Mouse (Mus musculus): ENCODE data around the gene Def8.

Gene Def8

DNA sequence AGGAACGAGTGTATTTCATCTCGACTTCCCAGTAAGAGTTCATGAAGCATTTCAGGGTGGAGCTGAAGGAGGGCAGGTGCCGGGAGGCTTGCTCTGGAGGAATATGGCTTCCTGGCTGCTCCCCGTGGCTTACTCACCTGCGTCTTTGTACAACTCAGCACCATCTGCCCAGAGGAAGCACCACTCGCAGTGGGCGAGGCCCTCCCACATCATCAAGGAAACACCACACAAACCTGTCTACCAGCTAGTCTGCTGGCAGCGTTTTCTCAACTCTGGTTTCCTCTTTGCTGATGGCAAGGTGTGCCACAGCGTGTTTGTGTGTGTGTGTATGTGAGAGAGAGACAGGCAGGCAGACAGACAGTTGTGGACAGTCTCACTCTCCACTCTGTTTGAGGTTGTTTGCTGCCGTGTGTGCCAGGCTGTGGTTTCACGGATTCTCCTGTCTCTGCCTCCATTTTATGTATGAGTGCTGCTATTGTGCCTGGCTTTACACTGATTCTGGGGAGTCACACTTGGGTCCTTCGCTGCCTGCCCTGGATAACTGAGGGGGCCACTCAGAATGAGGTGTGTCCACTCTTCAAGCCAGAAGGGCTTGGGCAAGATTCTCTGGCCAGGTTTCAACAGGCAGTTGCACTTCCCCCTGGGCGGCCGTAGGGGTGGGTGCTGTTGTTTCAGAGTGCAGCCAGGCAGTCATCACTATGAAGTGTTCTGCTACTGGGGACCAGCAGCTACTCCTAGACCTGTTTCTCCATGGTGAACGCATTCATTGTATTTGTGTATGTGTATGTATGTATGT, 68.2 kb downstream of the Def8 start:
- no peak for DNase-seq (ENCODE audit: low spot score)

DNA sequence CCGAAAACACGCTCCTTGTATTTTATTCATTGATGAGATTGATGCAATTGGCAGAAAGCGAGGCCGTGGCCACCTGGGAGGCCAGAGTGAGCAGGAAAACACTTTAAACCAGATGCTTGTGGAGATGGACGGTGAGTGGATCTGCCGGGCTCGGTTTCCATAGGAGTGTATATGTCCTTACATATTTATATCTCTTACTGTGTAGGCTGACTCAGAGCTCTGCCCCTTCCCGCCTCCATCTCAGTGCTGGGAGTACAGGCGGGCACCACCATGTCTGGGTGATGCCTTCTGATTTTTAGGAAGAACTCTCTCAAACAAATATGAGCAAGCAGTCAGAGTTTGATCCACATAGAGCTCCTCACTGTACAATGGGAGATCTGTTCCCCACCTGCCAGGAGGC, 69.6 kb downstream of the Def8 start:
- no peak for DNase-seq (ENCODE audit: low spot score)

DNA sequence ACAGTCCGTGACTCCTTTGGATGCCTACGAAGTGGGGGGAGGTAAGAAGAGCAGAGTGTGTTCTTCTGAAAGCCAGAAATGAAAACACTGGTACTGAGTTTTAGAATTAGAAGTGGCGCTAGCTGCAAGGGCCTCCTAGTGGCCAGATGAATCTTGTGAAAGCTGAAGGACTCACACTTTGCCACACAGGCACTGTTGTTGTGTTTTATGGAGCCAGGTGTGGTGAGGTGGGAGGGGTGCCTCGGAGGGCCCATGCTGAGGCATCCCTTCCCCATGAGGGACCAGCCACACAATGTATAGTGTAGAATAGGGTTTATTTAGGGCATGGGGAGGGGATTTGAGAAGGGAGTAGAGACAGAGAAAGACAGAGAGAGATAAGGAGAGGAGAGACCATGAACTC, 74.4 kb downstream of the Def8 start:
- no peak for DNase-seq (ENCODE audit: low spot score)

DNA sequence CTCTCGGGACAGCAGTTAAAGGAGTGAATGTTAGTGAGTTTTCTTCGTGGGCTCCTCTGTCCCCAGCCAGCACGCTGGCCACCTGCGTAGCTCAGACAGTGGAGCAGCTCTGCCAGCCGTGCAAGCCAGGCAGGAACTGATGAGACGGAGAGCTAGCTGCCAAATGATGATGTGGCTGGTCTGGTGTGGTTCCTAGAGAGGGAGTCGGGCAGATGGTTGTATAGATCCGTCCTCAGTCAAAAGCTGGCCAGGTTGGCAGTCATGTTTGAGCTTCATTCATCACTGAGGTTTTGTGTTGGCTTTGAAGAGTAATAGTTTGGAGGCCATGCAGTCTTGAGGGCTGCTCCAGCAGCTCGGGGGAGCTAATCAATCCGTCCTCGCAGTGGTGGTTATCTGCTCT, 75.6 kb downstream of the Def8 start:
- no peak for DNase-seq (ENCODE audit: low spot score)

DNA sequence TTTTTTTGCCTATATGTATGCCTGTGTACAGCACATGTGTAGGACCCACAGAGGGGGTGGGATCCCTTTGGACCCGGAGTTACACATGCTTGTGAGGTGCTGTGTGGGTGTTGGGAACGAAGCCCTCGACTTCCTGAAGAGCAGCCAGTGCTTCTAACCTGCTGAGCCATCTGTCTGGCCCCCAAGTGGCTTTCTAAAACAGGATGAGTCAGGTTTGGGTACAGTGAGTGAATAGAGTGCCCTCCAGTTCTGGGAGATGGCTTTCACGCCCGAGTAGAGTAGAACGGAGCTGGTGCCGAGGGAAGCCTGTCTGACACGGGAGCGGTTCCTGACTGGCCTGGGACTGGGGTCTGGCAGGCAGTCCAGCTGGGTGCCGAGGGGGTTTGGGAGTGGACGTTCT, 76.2 kb downstream of the Def8 start:
- DNase-seq (ENCODE audit: low spot score): no peak

DNA sequence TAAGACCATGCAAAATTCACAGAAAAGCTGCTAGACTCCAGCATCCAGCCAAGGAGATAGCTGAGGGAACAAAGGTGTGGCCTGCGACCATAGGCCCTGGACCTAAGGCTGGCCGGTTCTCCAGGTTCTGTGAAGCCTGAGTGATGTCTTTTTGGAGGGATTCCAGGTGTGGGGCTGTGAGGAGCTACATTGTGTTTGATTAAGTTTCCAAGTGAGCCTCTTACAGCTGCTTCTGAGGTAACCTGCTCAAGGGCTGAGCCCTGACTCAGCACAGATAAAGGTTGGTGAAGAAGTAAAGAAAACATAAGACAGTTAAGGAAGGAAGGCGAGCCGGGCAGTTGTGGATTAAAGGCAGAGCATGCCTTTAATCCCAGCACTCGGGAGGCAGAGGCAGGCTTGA, 78.9 kb downstream of the Def8 start:
- peak; percentile 32 for DNase-seq (ENCODE audit: low spot score)

DNA sequence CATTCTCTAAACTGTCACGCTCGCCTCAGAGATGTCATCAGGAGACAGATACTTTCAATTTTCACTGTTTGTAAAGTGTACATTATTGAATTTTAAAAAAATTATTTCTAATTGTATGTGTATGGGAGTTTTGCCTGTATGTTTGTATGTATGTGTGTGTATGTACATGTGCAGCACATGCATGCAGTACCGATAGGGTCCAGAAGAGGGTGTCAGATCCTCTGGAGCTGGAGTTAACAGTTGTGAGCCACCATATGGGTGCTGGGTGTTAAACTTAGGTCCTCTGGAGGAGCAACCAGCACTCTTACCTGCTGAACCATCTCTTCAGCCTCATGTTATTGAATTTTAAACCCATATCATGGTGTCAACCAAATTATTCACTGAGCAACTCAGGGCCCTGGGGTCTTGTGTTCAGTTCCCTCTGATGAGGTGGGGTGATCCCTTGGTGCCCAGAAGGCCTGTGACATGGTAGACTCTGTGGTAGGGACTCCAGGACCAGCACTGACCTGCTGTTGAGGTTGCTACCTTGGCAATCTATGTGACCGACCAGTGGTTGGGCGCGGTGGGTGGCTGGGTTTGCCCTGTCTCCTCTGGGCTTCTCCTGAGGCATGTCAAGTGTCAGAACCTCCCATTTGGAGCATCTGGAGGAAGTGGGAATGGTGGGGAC, 80.6 kb downstream of the Def8 start:
- no peak for DNase-seq (ENCODE audit: low spot score)

DNA sequence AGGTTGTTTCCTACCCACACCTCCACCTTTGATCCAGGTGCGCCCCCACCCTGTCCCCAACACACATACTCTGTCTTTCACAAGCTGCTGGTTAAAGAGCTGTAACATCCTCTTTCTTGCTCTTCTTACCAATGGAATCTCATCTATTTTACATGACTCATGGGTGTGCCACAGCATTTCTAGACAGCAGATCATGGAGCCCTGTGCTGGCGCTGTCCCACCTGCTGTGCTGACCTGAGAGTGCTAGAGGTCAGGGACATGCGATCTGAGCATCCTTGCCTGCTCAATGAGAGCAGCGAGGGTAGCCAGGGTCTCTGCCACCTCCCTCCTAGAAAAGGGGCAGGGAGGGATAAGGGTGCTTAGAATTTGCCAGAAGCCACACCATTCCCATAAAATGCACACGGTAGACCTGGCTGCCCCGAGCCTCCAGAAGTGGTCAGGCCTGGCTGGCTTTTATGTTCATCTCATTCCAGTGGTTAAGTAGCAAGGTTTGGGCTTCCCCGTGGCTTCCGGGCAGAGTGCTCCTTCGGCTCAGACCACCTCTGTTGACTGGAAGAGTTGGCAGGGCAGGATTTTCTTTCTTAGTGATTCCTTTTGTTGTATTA, 81.4 kb downstream of the Def8 start:
- no peak for DNase-seq (ENCODE audit: low spot score)

DNA sequence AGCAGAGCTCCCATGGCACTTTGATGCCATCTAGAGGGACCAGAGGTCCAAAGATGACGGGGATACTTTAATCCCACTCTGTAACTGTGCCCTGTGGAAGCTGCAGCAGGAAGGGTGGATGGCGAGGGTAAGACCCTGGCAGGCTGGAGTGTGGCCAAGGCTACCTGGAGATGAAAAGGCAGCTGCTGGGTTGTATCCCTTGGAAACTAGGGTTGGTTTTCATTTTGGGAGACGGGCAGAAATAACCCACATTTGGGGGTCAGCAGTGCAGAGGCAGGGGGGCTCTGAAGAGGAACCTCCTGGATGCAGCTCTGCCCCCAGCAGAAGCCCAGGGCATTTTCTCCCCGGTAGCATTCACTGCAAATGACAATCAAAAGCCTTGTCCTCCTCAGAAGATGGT, 81.9 kb downstream of the Def8 start:
- DNase-seq (ENCODE audit: low spot score): no peak

DNA sequence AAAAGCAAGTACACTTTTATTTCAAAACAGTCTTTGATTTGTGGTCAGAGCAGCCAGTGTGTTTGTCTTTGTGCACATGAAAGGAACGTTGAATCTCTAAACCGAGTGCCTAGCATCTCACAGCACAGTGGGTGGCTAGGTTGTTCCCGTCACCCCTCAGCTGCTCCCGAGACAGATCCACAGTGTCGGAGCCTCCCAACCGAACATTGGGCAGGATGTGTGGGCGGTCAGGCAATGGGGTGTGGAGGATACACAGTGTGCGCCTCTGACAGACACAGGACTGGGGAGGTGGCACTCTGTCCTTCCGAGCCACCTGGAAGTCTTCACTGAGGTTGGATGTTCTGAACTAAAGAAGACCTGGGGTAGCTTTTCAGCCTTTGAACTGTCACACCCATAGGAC, 82.4 kb downstream of the Def8 start:
- DNase-seq (ENCODE audit: low spot score): no peak

DNA sequence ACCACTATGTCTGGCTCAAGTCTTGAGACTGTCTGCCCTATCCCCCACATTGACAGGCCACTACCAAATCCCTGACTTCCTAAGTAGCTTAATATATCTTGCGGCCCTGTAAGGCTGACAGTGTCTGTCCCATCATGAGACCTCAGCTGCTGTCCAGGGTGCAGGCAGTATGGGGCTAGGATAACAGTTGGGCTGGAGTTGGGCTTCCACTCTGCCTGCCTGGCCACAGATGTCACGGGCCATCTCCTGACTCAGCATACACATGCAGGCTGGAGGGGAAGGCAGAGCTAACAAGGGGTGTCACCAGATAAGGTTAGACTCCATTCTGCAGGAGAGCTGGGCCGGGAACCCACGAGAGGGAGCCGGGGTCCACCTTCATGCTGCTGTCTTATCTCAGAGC, 83.8 kb downstream of the Def8 start:
- DNase-seq (ENCODE audit: low spot score): no peak

DNA sequence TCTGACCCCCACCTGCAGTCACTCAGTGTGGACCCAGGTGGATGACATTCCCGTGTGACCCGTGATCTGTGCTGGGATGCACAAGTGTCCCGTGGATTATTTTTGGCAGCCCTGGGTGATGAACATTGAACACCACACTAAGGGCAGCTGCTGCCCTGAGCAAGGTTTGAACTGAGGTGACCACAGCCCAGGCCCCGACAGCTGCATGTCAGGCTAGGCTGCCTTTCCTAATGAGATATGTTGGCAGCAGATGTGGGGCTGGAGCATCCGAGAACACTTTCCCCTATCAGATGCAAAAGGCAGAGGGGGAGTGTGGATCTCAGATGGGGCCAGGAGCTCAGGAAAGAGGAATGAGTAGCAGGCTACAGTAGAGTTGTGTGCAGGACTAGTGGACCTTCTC, 87.5 kb downstream of the Def8 start:
- no peak for DNase-seq (ENCODE audit: low spot score)
